Mouse (Mus musculus): ENCODE measurements around the gene Zfp697.
"Not testable (repeated sequence)": the region's sequence is repeated elsewhere in the genome, so short reads cannot be mapped to it uniquely, and the experiment has no call there.

Gene Zfp697

GRCm38 (mm10) chr3:98680786-98681185 is 298.5 kb downstream of the Zfp697 start:
- no peak for DNase-seq (ENCODE audit: low read depth)

GRCm38 (mm10) chr3:98682401-98682800 is 300.1 kb downstream of the Zfp697 start:
- DNase-seq (ENCODE audit: low read depth): no peak

- no peak for DNase-seq (ENCODE audit: low read depth)
These were observed 338.5 kb downstream of the Zfp697 start for GRCm38 (mm10) chr3:98720740-98721139.

- no peak for DNase-seq (ENCODE audit: low read depth)
These were observed 342.1 kb downstream of the Zfp697 start, which contains the start of gene Hsd3b2 for GRCm38 (mm10) chr3:98724376-98724775. Hsd3b2 (minus strand) TSS chr3:98724543.

GRCm38 (mm10) chr3:98726281-98726680 is 344.0 kb downstream of the Zfp697 start:
- no peak for DNase-seq (ENCODE audit: low read depth)

- DNase-seq (ENCODE audit: low read depth): no peak
These were observed 351.5 kb downstream of the Zfp697 start for GRCm38 (mm10) chr3:98733724-98734123.

GRCm38 (mm10) chr3:98734340-98734739 is 352.1 kb downstream of the Zfp697 start:
- no peak for DNase-seq (ENCODE audit: low read depth)

GRCm38 (mm10) chr3:98741043-98741442 is 358.8 kb downstream of the Zfp697 start:
- not testable (repeated sequence) for DNase-seq (ENCODE audit: low read depth)

- DNase-seq (ENCODE audit: low read depth): no peak
These were observed 369.9 kb downstream of the Zfp697 start for GRCm38 (mm10) chr3:98752171-98752570.

GRCm38 (mm10) chr3:98756836-98757235 is 374.6 kb downstream of the Zfp697 start:
- DNase-seq (ENCODE audit: low read depth): no peak

GRCm38 (mm10) chr3:98764155-98764554 is 381.9 kb downstream of the Zfp697 start:
- no peak for DNase-seq (ENCODE audit: low read depth)

GRCm38 (mm10) chr3:98780921-98781320 is 398.7 kb downstream of the Zfp697 start:
- no peak for DNase-seq (ENCODE audit: low read depth)

- DNase-seq (ENCODE audit: low read depth): no peak
These were observed 400.1 kb downstream of the Zfp697 start for GRCm38 (mm10) chr3:98782181-98782868.

- no peak for DNase-seq (ENCODE audit: low read depth)
These were observed 404.3 kb downstream of the Zfp697 start for GRCm38 (mm10) chr3:98786551-98786950.
